Comparison of ENCODE assay signal across 8 mouse cellular contexts in genomic region chr5:121972680-121973192, GRCm38 (mm10).
DNase-seq lines count a peak whose midpoint lies in the region; ATAC-seq lines count a peak whose summit lies in the region.

No protein-coding gene starts in this region.

- no peaks in the 10 kb centered on the region for H3K27me3 ChIP-seq in embryonic facial prominence, embryonic 12.5 days

- H3K4me3 ChIP-seq in embryonic facial prominence, embryonic 12.5 days: no peak overlapping the region

- peaks cover 11% of the 10 kb centered on the region; the same call in 1 of the 2 replicates for H3K4me1 ChIP-seq in embryonic facial prominence, embryonic 12.5 days

- H3K36me3 ChIP-seq in embryonic facial prominence, embryonic 12.5 days: no peaks in the 10 kb centered on the region

- intact Hi-C loops in gastrocnemius, postnatal 14 days (cut with DNase I; ENCODE audit: low total_unique reads): no loop called here

- peak; percentile 12 for DNase-seq in gastrocnemius, postnatal 14 days
- DNase-seq in gastrocnemius, postnatal 4 days (ENCODE audit: low spot score in 2 of 2): no peak
- DNase-seq in ES-CJ7 (ENCODE audit: low read depth, low spot score): peak; percentile 64
- peak; percentile 88 for DNase-seq in mesoderm, embryonic 11.5 days (ENCODE audit: low read depth, low spot score)
- no peak for DNase-seq in B cell, adult 2 months
- DNase-seq in urinary bladder, postnatal 4 days (ENCODE audit: low spot score in 2 of 2): no peak
- DNase-seq in T-cell, adult 2 months (ENCODE audit: low spot score): no peak

- H3K9ac ChIP-seq in embryonic facial prominence, embryonic 12.5 days: no peak overlapping the region

- 59% methylated on average over 23 of the region's 23 CpGs for WGBS in embryonic facial prominence, embryonic 12.5 days

- no peak overlapping the region for H3K27ac ChIP-seq in embryonic facial prominence, embryonic 12.5 days

- 0 out of 2 replicates have a peak overlapping the region, but pooled peaks have one; percentile 2 for H3K4me2 ChIP-seq in embryonic facial prominence, embryonic 12.5 days (replicated peaks)

- no peak for ATAC-seq in embryonic facial prominence, embryonic 12.5 days (ENCODE audit: insufficient number of reproducible peaks, insufficient read depth, low FRiP score, low TSS enrichment)

- no peaks in the 10 kb centered on the region for H3K9me3 ChIP-seq in embryonic facial prominence, embryonic 12.5 days

Comparison
In these comparisons a context has a peak if more than half of its experiments do, and no peak if none do; other contexts are left out.
1. DNase-seq: peak in gastrocnemius, postnatal 14 days (single experiment), ES-CJ7 (single experiment) and mesoderm, embryonic 11.5 days (single experiment); none in gastrocnemius, postnatal 4 days (0 of 2), B cell, adult 2 months (0 of 2), urinary bladder, postnatal 4 days (0 of 2) and T-cell, adult 2 months (single experiment).